Comparison of ENCODE assay signal across 22 mouse cellular contexts in genomic region chr6:112331223-112331598, GRCm38 (mm10). TPM values are rescaled to one million over a fixed set of nuclear protein-coding genes. Genes with fewer than 3 reads are reported as not detected.
"Had no signal": no experiment of that assay in that cellular context is flagged by ENCODE, and none has a peak within 500 bp of the region (broad histone marks: within the 10 kb centered on the region; RNA-seq: fewer than 3 reads in every experiment).

No protein-coding gene starts in this region.

- H3K4me3 ChIP-seq: liver, embryonic 15.5 days; lung, embryonic 15.5 days; megakaryocyte, embryonic 14.5 days; midbrain, embryonic 10.5 days; midbrain, embryonic 12.5 days; myocyte; neural tube, embryonic 13.5 days; neural tube, embryonic 15.5 days had no signal

- H3K9ac ChIP-seq: liver, embryonic 15.5 days; liver, postnatal 0 days; lung, embryonic 15.5 days; midbrain, embryonic 12.5 days; neural tube, embryonic 13.5 days; neural tube, embryonic 15.5 days had no signal

- H3K4me2 ChIP-seq: liver, embryonic 15.5 days; lung, embryonic 15.5 days; midbrain, embryonic 12.5 days; neural tube, embryonic 13.5 days; neural tube, embryonic 15.5 days had no signal

- DNase-seq: liver, postnatal 0 days; lung, adult 2 months; lung, postnatal 14 days; lung, postnatal 36 days; midbrain, embryonic 14.5 days; right cerebral cortex, adult 18-20 months; right cerebral cortex, postnatal 25 days; right cerebral cortex, postnatal 4 days; spleen, adult 18-20 months; thymus, adult 2 months; thymus, postnatal 25 days had no signal

- ATAC-seq: liver, postnatal 0 days; lung, postnatal 0 days; midbrain, embryonic 16.5 days had no signal

- H3K27ac ChIP-seq: liver, embryonic 15.5 days; lung, embryonic 15.5 days; macrophage; midbrain, embryonic 10.5 days; midbrain, embryonic 12.5 days; neural tube, embryonic 13.5 days; neural tube, embryonic 15.5 days had no signal

- H3K4me1 ChIP-seq: liver, embryonic 15.5 days; megakaryocyte, embryonic 14.5 days; midbrain, embryonic 12.5 days had no signal

- H3K27me3 ChIP-seq: liver, embryonic 15.5 days; lung, embryonic 15.5 days; megakaryocyte, embryonic 14.5 days; midbrain, embryonic 12.5 days; neural tube, embryonic 13.5 days; neural tube, embryonic 15.5 days had no signal

- H3K9me3 ChIP-seq: liver, embryonic 15.5 days; lung, embryonic 15.5 days; megakaryocyte, embryonic 14.5 days; midbrain, embryonic 10.5 days; midbrain, embryonic 12.5 days; neural tube, embryonic 13.5 days; neural tube, embryonic 15.5 days had no signal

- H3K36me3 ChIP-seq: liver, embryonic 15.5 days; lung, embryonic 15.5 days; midbrain, embryonic 10.5 days; midbrain, embryonic 12.5 days; neural tube, embryonic 13.5 days; neural tube, embryonic 15.5 days had no signal

RNA-seq across cellular contexts. Expression of gene Ssu2, which starts 56.6 kb away (rescaled TPM):
- polyA plus RNA-seq: liver, postnatal 0 days; macrophage; midbrain, embryonic 14.5 days; midbrain, embryonic 16.5 days had no signal

RNA-seq across cellular contexts. Expression of gene Lmcd1, which starts 57.7 kb away (rescaled TPM):
- polyA plus RNA-seq: macrophage had no signal
